Mouse (Mus musculus) liver (tissue): ENCODE measurements around the gene Arap1.
A peak's percentile ranks its signal among the peaks of the same experiment; 100 is the strongest.

ENCODE experiments used
- DNase-seq: peaks from one replicate; pipeline ENCODE4 v3.0.0-alpha.2; 2020; ENCODE audit warnings: mixed read lengths

Arap1 gene

GRCm38 (mm10) chr7:101397175-101397574 is 49.3 kb downstream of the Arap1 start:
- no peak for DNase-seq

GRCm38 (mm10) chr7:101401510-101401909 is 53.6 kb downstream of the Arap1 start:
- no peak for DNase-seq

DNA sequence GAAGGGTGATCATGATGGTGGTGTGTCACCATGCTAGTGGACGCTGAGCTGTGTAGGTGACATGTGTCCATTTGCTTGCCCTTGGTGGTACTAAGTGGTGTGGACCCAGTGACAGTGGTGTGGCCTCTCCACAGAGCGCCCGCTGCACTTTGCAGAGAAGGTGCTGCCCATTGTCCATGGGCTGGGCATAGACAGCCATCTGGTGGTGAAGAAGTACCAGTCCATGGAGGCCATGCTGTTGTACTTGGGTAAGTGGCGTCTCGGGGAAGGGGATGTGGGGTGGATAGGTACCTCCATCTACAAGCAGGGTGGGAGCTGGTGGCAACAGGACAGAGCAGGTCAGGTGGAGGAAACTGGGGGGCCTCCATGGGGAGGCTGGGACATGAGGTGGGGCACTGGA is 56.0 kb downstream of the Arap1 start:
- no peak for DNase-seq

- no peak for DNase-seq
Observed at GRCm38 (mm10) chr7:101410267-101410936, 62.5 kb downstream of the Arap1 start, which contains the start of gene Gm45837. Gene Gm45837 (plus strand): TSS chr7:101410886.

DNA sequence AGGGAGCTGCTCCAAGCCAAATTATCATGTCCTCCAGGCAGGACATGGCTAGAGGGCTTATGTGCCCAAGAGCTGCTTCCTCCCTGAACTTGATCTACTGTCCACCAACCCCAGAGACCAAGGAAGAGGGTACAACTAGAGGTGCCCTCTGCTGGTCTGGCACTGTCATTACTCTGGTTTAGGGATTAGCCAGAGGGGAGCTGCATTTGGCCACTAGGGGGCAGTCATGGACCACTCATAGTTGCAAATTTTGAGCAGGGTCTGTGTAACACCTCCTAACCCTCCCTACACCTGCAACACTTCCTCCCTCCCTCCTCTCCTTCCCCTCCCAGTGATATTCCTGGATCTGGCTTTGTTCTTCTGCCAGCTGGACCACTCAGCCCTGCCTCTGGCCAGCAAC is 64.9 kb downstream of the Arap1 start:
- DNase-seq = peak; percentile 85

GRCm38 (mm10) chr7:101414209-101414608 is 66.3 kb downstream of the Arap1 start:
- no peak for DNase-seq

DNA sequence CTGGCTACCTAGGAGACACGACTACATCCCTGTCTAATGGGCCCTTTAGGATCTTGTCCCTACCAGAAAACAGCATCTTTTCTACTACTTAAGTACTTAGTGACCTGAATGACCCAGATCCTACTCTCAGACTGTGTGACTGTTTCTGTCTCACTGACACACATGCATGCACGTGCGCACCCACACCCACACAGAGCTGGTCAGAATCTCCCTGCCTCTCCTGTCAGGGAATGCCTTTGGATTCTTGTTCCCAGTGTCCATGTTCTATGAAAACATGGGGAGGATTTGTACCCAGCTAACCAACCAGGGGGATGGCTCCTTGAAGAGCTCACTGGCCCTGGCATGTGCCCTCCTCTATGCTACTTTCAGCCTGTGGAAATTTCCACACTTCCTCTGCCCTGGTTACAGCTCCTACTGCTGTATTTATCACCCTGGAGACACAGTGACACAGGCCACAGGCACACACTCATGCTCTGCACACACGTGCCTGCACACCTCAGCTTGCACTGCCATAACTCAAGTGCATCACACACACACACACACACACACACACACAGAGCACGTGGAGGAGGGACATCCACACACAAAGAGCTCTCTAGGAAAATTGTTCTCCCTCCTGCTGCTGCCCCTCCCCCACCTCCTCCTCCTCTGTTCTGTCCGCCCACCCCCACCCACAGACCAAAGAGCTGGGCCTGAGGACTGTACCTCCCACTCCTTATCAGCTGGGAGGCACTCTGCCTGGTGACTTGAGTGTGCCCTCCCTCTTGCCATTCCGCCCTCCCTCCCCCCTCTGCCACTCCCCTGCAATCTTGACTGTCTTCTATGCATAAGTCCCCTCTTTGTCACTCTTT is 67.0 kb downstream of the Arap1 start:
- DNase-seq = peak; percentile 77

GRCm38 (mm10) chr7:101415512-101416100 is 67.7 kb downstream of the Arap1 start:
- DNase-seq = no peak

DNA sequence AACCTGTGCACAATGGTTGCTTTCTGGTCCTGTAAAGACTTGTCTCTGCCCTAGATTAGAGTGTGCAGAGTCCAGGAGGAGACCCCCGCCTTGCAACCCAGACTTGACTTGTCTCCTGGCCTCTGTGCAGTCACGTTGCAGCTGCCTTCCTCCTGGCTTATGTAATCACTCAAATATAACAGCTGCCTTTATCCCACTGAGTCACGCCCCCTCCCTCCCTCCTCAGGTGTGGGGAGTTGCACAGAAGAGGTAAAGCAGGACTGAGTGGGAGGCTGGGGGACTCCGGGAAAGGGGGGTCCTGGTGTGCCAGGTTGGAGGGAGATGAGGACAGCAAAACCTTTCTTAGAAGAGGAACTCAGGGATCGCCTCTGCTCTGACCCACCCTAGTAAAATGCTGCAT is 68.5 kb downstream of the Arap1 start:
- no peak for DNase-seq

GRCm38 (mm10) chr7:101419013-101419770 is 71.3 kb downstream of the Arap1 start:
- peak; percentile 46 for DNase-seq

DNA sequence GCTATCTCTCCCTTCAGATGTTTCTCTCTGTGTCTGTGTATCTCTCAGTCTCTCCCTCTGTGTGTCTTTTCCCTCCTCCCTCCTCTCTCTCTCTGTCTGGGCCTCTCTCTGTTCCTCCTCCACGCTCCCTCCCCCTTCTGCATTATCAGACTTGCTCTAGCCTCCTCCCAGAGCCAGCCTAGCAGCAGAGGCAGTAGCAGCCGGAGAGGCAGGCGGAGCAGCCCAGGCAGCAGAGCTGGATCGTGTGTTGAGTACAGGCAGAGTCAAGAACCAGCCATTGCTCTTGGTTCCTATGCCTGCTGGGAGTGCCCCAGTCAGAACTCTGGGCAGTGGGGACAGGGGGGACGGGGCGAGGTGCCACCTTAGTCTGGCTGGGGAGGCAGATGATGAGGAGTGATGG is 73.7 kb downstream of the Arap1 start, which contains the start of gene Pde2a:
TSS of gene Pde2a (plus strand) at position 163 of the 400 bp plus-strand sequence.
- peak; percentile 39 for DNase-seq

- no peak for DNase-seq
Observed at GRCm38 (mm10) chr7:101422069-101422468, 74.2 kb downstream of the Arap1 start.

- no peak for DNase-seq
Observed at GRCm38 (mm10) chr7:101422646-101423045, 74.8 kb downstream of the Arap1 start.

GRCm38 (mm10) chr7:101423970-101424369 is 76.1 kb downstream of the Arap1 start:
- no peak for DNase-seq

DNA sequence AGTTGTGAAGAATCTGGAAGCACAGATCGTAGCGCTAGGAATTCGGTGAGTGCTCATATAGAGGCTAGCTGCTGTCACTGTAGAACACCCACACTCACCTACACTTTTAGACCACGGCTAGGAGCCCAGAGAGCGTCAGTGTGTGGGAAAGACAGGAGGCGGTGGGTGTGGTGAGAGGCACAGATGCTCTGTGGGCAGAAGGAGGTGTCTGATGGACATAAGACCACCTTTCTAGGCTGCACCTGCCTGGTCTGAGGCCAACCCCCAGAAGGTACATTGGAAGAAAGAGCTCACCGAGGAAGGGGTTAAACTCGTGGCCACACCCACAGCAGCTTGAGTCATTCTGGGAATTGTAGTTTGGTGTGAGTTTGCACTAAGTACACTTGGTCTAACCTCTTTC is 78.8 kb downstream of the Arap1 start:
- no peak for DNase-seq

DNA sequence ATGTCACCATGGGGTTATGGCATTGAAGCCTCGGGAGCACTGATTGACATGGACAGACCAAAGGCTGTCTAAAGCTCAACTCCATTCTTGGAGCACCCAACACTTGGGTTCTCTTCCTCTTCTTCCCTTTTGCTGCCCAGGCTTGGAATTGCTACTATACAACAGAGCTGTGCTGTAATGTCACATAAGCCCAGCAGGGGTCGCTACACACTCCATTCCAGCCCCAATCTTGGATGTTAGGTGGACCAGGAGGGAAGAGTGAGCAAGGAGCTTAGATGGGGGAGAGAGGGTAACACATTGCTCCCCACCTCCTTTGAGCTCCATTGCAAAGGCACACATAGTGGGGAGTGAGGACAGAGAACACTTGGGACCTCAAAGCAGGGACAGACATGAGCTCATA is 79.9 kb downstream of the Arap1 start:
- no peak for DNase-seq

DNA sequence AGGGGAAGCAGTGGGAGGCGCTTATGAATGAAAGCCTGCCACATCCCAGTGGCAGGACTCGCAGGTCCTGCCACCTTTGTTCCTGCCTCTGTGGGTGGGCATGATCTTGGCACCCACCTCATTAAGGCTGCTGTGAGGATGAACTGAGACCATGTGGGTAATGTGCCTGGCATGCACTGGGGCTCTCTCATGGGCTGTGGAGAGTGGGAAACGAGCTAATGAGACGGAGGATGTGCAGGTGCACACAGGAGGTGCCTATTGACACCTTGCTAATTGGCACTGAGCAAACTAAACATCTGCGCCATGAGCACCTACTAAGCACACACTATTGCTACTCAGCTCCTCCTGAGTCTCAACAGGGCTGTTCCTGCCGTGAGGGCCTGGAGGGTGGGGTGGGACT is 87.2 kb downstream of the Arap1 start:
- DNase-seq = no peak

- DNase-seq = peak; percentile 47
Observed at GRCm38 (mm10) chr7:101437876-101438275, 90.0 kb downstream of the Arap1 start.

DNA sequence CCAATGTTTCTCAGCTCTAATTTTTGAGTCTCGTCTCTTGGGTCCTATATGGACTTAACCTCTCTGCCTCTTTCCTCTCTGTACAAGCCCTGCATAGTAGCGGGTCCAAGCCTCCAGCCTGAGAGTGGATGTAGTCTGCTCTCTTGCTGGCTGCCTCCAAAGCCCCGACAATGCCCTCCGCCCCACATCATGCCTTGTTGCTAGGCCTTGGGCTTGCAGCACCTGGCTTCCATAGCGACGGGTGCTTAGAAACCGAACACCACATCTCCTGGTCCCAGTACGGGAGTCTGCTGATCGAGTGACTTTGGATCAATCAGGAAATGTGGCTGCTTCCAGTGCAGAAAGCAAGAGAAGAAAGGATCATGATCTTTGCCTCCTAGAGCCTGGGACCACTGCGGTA is 95.2 kb downstream of the Arap1 start:
- no peak for DNase-seq

- DNase-seq = no peak
Observed at GRCm38 (mm10) chr7:101444211-101444610, 96.3 kb downstream of the Arap1 start.

DNA sequence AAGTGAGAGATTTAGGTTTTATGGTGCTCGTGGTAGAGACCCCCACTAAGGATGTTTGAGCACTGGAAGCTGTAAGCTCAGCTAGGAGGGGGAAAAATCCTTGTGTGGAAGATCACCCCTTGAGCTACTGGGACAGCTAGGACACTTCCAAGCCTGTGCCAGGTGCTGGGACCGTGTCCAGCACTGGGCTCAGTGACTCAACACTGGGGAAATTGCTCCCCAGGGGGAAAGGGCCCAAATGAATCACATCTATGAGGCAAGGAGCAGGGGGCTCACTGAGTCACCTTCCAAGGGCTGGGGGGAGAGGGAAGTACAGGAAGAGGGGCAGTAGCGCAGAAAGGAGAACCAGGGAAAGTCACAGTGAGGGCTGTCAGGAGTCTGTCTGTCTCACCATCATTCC is 102.0 kb downstream of the Arap1 start:
- DNase-seq = no peak

- peak; percentile 80 for DNase-seq
Observed at GRCm38 (mm10) chr7:101450422-101451401, 102.8 kb downstream of the Arap1 start.
